Mouse (Mus musculus): Measurements from ENCODE around the gene Csrp3. TPM values are rescaled to one million over a fixed set of nuclear protein-coding genes. Genes with fewer than 3 reads are reported as not detected.

Csrp3 gene
- polyA plus RNA-seq, 1 experiment: not detected

DNA sequence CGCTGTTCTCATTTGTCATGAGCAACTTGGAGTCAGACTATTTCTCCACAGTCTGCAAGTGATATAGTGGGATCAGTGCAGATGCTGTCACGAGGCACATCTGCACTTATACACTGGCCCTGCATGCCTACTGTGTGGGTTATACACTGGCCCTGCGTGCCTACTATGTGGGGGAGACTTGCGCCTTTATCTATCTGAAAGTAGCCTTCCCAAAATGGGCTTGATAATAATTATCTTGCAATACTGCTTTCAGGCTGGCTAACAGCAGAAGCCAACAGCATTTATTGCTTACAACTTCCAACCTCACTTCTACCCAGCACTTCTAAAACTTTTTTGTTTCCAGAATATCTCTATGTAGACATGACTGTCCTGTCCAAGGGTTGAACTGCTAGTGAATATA is 14.0 kb upstream of the Csrp3 start:
- H3K9me3 ChIP-seq (replicated peaks; ENCODE audit: control insufficient read depth, insufficient read depth, low read length, poor library complexity, severe bottlenecking): no peaks in the 10 kb centered on the region
- H3K27ac ChIP-seq (ENCODE audit: insufficient read depth, low read length): no peak overlapping the region
- H3K36me3 ChIP-seq (ENCODE audit: control insufficient read depth, insufficient read depth, low read length, poor library complexity, severe bottlenecking): 0 out of 2 replicates have a peak, but pooled peaks cover 5% of the 10 kb centered on the region
- H3K4me3 ChIP-seq (ENCODE audit: low read depth, low read length): no peak overlapping the region
- no peak overlapping the region for H3K9ac ChIP-seq (ENCODE audit: low read depth, poor library complexity, severe bottlenecking)
- no peaks in the 10 kb centered on the region for H3K27me3 ChIP-seq (ENCODE audit: control insufficient read depth, insufficient read depth, low read length, poor library complexity, severe bottlenecking)
- no peaks in the 10 kb centered on the region for H3K4me1 ChIP-seq (ENCODE audit: control insufficient read depth, insufficient read depth, low read length)
- TF ChIP-seq CTCF (IDR thresholded peaks at IDR 0.05; ENCODE audit: low read depth, low read length) (no peak), POLR2A (IDR thresholded peaks at IDR 0.05; ENCODE audit: insufficient read depth, low read length) (no peak), EP300 (IDR thresholded peaks at IDR 0.05; ENCODE audit: insufficient read depth, low read depth, low read length) (no peak)

DNA sequence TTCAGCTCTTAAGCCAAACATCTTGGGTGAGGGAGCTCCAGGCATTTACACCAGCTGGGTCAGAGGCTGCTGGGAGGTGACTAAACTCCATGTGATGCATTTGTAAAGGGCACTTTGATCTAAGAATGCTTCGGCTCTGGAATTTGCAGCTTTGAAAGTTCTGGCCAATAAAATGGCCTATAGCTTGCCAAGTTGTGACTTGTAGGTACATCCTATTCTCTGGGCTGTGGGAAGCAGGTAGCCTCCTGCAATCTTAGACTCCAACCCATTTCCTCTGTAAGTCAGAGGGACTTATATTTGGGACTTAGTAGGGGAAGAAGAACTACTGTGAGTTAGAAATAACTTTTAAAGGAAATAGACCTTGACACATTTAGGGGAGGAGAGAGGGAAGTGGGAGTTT is 13.1 kb upstream of the Csrp3 start:
- H3K4me3 ChIP-seq (ENCODE audit: low read depth, low read length): no peak overlapping the region
- H3K9ac ChIP-seq (ENCODE audit: low read depth, poor library complexity, severe bottlenecking): no peak overlapping the region
- no peak overlapping the region for H3K27ac ChIP-seq (ENCODE audit: insufficient read depth, low read length)
- 0 out of 2 replicates have a peak, but pooled peaks cover 3% of the 10 kb centered on the region for H3K36me3 ChIP-seq (ENCODE audit: control insufficient read depth, insufficient read depth, low read length, poor library complexity, severe bottlenecking)
- no peaks in the 10 kb centered on the region for H3K27me3 ChIP-seq (ENCODE audit: control insufficient read depth, insufficient read depth, low read length, poor library complexity, severe bottlenecking)
- H3K4me1 ChIP-seq (ENCODE audit: control insufficient read depth, insufficient read depth, low read length): no peaks in the 10 kb centered on the region
- H3K9me3 ChIP-seq (replicated peaks; ENCODE audit: control insufficient read depth, insufficient read depth, low read length, poor library complexity, severe bottlenecking): no peaks in the 10 kb centered on the region
- no peak for TF ChIP-seq EP300 (IDR thresholded peaks at IDR 0.05; ENCODE audit: insufficient read depth, low read depth, low read length)
- no peak for TF ChIP-seq CTCF (IDR thresholded peaks at IDR 0.05; ENCODE audit: low read depth, low read length)

DNA sequence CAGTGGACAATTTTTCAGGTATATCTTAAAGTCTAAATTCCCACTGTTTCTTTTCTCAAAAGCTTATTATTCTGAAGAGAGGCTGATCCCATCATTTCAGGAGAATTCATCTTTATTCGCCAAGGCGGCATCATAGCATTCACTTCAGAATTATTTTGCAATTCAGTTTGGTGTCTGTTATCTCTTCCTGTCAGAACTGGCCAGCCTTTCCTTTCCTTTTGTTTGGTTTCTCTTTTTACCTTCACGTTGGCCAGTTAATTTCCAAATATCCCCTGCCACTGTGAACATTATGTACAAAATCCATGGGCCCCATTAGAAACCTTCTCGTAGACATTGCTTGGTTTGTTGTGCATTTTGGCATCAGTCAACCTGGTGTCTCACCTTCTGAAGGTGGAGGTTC is 11.5 kb upstream of the Csrp3 start:
- H3K36me3 ChIP-seq (ENCODE audit: control insufficient read depth, insufficient read depth, low read length, poor library complexity, severe bottlenecking): no peaks in the 10 kb centered on the region
- no peak overlapping the region for H3K4me3 ChIP-seq (ENCODE audit: low read depth, low read length)
- TF ChIP-seq EP300 (IDR thresholded peaks at IDR 0.05; ENCODE audit: insufficient read depth, low read depth, low read length) (no peak), POLR2A (IDR thresholded peaks at IDR 0.05; ENCODE audit: insufficient read depth, low read length) (no peak), CTCF (IDR thresholded peaks at IDR 0.05; ENCODE audit: low read depth, low read length) (no peak)
- H3K27ac ChIP-seq (ENCODE audit: insufficient read depth, low read length): no peak overlapping the region
- no peak overlapping the region for H3K9ac ChIP-seq (ENCODE audit: low read depth, poor library complexity, severe bottlenecking)
- H3K4me1 ChIP-seq (ENCODE audit: control insufficient read depth, insufficient read depth, low read length): no peaks in the 10 kb centered on the region
- no peaks in the 10 kb centered on the region for H3K27me3 ChIP-seq (ENCODE audit: control insufficient read depth, insufficient read depth, low read length, poor library complexity, severe bottlenecking)
- H3K9me3 ChIP-seq (replicated peaks; ENCODE audit: control insufficient read depth, insufficient read depth, low read length, poor library complexity, severe bottlenecking): no peaks in the 10 kb centered on the region

DNA sequence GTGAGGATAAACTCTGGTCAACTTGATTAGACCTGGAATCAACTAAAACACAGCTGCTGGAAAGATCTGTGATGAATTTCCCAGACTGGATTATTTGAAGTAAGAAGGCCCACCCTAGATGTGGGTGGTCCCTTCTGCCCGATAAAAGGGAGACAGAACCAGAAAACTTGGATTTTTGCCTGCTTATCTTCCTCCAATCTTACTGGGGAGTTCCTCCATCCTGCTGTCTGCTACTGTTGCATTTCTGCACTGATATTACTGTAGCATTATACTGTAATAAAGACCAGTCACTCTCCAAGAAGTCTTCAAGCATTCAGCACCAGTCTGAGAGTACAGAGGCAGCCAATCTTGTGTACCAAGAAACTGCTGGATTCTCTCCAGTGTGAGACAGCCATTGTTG is 10.4 kb upstream of the Csrp3 start:
- no peak overlapping the region for H3K9ac ChIP-seq (ENCODE audit: low read depth, poor library complexity, severe bottlenecking)
- H3K27ac ChIP-seq (ENCODE audit: insufficient read depth, low read length): no peak overlapping the region
- no peaks in the 10 kb centered on the region for H3K27me3 ChIP-seq (ENCODE audit: control insufficient read depth, insufficient read depth, low read length, poor library complexity, severe bottlenecking)
- no peaks in the 10 kb centered on the region for H3K4me1 ChIP-seq (ENCODE audit: control insufficient read depth, insufficient read depth, low read length)
- no peaks in the 10 kb centered on the region for H3K9me3 ChIP-seq (replicated peaks; ENCODE audit: control insufficient read depth, insufficient read depth, low read length, poor library complexity, severe bottlenecking)
- no peak overlapping the region for H3K4me3 ChIP-seq (ENCODE audit: low read depth, low read length)
- H3K36me3 ChIP-seq (ENCODE audit: control insufficient read depth, insufficient read depth, low read length, poor library complexity, severe bottlenecking): no peaks in the 10 kb centered on the region
- TF ChIP-seq EP300 (IDR thresholded peaks at IDR 0.05; ENCODE audit: insufficient read depth, low read depth, low read length): no peak
- TF ChIP-seq POLR2A (IDR thresholded peaks at IDR 0.05; ENCODE audit: insufficient read depth, low read length): no peak

DNA sequence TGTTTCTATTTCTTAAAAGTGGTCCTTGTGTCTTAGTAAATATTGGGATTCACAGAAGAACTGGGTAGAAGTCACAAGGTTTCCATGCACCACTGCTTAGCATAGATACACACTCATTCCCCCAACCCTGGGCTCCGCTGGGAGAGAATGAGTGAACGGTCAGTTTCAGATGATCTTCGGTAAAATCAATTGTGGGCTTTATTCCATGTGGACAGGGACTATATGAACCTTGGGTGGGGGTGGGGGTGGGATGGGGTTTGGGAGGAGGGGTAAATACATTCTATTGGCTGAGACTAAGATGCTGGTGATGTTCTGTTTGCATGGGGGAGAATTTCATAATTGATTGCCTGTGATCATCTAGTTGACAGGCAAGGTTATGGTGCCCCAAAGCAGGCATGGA is 7.6 kb upstream of the Csrp3 start:
- no peaks in the 10 kb centered on the region for H3K9me3 ChIP-seq (replicated peaks; ENCODE audit: control insufficient read depth, insufficient read depth, low read length, poor library complexity, severe bottlenecking)
- H3K36me3 ChIP-seq (ENCODE audit: control insufficient read depth, insufficient read depth, low read length, poor library complexity, severe bottlenecking): no peaks in the 10 kb centered on the region
- H3K27me3 ChIP-seq (ENCODE audit: control insufficient read depth, insufficient read depth, low read length, poor library complexity, severe bottlenecking): no peaks in the 10 kb centered on the region
- H3K4me1 ChIP-seq (ENCODE audit: control insufficient read depth, insufficient read depth, low read length): no peaks in the 10 kb centered on the region
- H3K4me3 ChIP-seq (ENCODE audit: low read depth, low read length): no peak overlapping the region
- H3K9ac ChIP-seq (ENCODE audit: low read depth, poor library complexity, severe bottlenecking): no peak overlapping the region
- TF ChIP-seq POLR2A (IDR thresholded peaks at IDR 0.05; ENCODE audit: insufficient read depth, low read length) (no peak), CTCF (IDR thresholded peaks at IDR 0.05; ENCODE audit: low read depth, low read length) (no peak), EP300 (IDR thresholded peaks at IDR 0.05; ENCODE audit: insufficient read depth, low read depth, low read length) (no peak)
- no peak overlapping the region for H3K27ac ChIP-seq (ENCODE audit: insufficient read depth, low read length)

DNA sequence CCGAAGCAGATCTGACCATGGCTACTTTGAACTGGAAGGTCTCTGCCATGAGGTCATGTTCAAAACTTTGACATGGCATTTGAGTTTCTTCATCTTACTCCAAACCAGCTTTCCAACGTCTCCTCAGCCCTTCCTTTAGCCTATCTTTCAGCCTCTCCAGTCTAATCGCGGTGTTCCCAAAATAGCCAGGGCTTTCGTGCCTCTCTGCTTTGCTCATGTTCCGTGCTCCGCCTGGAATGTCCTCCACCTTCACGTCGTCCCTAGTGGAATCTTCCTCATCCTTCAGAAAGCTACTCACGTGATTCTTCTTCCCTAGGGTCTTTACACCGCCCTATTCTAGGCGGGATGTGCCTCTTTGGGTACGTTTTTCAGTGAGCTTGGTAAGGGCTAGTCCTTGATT is 5.7 kb upstream of the Csrp3 start:
- H3K9ac ChIP-seq (ENCODE audit: low read depth, poor library complexity, severe bottlenecking): no peak overlapping the region
- no peak overlapping the region for H3K27ac ChIP-seq (ENCODE audit: insufficient read depth, low read length)
- no peak overlapping the region for H3K4me3 ChIP-seq (ENCODE audit: low read depth, low read length)
- H3K4me1 ChIP-seq (ENCODE audit: control insufficient read depth, insufficient read depth, low read length): no peaks in the 10 kb centered on the region
- TF ChIP-seq CTCF (IDR thresholded peaks at IDR 0.05; ENCODE audit: low read depth, low read length): no peak
- TF ChIP-seq POLR2A (IDR thresholded peaks at IDR 0.05; ENCODE audit: insufficient read depth, low read length): no peak
- no peak for TF ChIP-seq EP300 (IDR thresholded peaks at IDR 0.05; ENCODE audit: insufficient read depth, low read depth, low read length)
- H3K9me3 ChIP-seq (replicated peaks; ENCODE audit: control insufficient read depth, insufficient read depth, low read length, poor library complexity, severe bottlenecking): no peaks in the 10 kb centered on the region; the same call in 1 of the 2 replicates
- H3K36me3 ChIP-seq (ENCODE audit: control insufficient read depth, insufficient read depth, low read length, poor library complexity, severe bottlenecking): no peaks in the 10 kb centered on the region
- no peaks in the 10 kb centered on the region for H3K27me3 ChIP-seq (ENCODE audit: control insufficient read depth, insufficient read depth, low read length, poor library complexity, severe bottlenecking)

Measured in ES-Bruce4 (cell line).